Mouse (Mus musculus): ENCODE measurements around the gene Tmem119.
A peak's percentile ranks its signal among the peaks of the same experiment; 100 is the strongest.
"Not testable (repeated sequence)": the region's sequence is repeated elsewhere in the genome, so short reads cannot be mapped to it uniquely, and the experiment has no call there.

Gene Tmem119

DNA sequence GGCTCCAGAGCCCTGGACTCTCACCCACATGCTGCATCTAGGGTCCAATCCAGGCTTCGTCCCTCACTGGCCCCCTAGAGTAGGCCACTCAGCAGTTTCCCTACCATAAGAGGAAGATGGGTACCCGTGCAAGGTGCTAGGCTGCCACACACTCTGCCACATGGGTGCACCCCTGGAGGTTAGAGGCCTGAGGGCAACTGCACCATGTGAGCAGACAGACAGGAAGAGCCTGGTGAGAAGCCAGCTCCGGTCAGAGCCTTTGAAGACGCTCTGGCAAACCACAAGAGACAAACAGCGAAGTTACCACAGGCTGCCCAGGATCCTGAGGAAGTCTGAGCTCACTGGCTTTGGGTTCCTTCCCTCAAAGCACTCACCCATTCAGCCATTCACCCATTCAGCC, 13.3 kb downstream of the Tmem119 start:
- no peak for DNase-seq

DNA sequence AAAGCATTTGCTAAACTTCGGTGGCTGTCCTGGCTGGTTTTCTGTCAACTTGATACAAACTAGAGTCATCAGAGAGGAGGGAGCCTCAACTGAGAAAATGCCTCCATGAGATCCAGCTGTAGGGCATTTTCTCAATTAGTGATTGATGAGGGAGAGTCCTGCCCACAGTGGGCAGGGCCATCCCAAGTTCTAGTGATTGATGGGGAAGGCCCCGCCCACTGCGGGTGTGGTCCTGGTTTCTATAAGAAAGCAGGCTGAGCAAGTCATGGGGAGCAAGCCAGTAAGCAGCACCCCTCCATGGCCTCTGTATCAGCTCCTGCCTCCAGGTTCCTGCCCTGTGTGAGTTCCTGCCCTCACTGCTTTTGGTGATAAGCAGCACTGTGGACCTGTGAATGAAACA, 16.2 kb downstream of the Tmem119 start:
- DNase-seq, result not testable (repeated sequence)

DNA sequence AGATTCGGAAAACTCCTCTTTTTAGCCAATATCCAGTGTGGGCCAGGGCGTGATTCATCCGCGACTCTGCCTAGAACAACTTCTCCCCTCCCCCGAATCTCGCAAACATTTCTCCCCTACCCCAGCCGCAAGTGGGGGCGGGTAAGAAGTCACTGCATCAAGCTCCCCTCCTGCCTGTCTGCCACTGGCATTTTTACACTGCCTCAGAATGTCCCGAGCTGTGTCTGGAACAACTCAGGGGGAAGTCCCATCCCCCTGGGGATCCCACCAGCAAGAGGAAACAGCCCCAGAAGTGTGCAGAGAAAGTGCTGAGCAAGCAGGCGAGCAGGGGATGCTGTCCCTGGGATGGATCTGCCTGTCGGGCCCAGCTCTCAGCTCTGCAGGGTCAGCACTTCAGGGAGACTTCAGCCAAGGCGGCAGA, 16.7 kb downstream of the Tmem119 start:
- DNase-seq, result peak; percentile 27

DNA sequence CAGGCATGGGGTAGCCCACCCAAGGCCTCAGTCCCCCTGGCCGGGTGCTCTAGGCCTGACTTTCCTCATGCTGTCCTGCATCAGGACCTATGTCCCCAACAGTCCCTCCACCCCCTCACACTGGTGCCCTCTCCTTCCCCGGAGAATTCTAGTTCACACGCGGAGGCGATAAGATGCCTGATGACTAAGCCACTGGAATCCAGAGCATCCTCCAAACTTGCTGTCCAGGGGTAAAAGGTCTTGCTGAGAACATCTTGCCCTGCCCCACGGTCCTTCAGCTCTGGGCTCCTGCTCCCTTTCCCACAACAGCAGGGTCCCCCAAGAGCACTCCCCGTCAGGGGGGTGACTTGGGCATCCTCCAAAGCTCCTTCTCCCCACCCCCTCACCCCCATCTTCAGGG, 17.7 kb downstream of the Tmem119 start:
- no peak for DNase-seq

- no peak for DNase-seq
Observed at GRCm38 (mm10) chr5:113781875-113782274, 18.4 kb downstream of the Tmem119 start.

DNA sequence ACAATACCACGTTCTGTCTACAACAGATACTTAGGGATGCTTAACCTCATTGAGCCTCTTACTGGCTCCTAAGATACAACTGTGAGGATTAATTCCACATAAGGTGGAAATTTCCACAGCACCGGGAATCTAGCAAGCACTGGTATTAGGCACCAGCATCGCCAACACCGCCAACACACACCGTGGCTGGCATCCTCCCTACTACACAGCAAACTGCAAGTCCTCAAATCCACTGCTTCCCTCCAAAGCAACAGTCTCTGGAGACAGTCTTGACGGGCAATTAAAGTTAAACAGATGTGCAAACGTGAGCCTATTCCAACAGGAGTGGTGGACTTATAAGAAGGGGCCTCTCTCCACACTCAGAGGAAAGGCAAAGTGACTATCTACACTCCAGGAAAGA, 19.1 kb downstream of the Tmem119 start:
- DNase-seq, result no peak

DNA sequence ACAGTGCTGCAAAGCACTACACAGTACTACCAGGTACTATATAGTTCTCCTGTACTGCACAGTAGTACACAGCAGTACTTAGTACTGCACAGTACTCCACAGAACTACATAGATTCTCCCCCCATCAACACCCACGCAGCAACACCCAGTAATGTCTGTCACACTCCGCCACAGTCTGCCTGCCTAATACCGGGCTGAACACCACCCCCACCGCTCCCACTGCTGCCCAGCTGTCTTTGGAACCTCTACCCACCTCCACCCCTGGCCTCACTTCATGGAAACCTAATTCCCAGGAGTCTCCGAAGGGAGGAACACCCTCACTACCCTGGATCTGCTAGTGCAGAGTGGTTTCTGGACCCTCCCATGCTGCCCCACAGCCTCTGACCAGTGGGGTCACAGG, 19.6 kb downstream of the Tmem119 start:
- DNase-seq, result no peak

GRCm38 (mm10) chr5:113780082-113780752, 20.1 kb downstream of the Tmem119 start:
- DNase-seq, result no peak

- no peak for DNase-seq
Observed at GRCm38 (mm10) chr5:113779569-113779968, 20.7 kb downstream of the Tmem119 start.

- DNase-seq, result not testable (repeated sequence)
Observed at GRCm38 (mm10) chr5:113777728-113778127, 22.6 kb downstream of the Tmem119 start.

GRCm38 (mm10) chr5:113776896-113777226, 23.5 kb downstream of the Tmem119 start:
- peak; percentile 49 for DNase-seq

DNA sequence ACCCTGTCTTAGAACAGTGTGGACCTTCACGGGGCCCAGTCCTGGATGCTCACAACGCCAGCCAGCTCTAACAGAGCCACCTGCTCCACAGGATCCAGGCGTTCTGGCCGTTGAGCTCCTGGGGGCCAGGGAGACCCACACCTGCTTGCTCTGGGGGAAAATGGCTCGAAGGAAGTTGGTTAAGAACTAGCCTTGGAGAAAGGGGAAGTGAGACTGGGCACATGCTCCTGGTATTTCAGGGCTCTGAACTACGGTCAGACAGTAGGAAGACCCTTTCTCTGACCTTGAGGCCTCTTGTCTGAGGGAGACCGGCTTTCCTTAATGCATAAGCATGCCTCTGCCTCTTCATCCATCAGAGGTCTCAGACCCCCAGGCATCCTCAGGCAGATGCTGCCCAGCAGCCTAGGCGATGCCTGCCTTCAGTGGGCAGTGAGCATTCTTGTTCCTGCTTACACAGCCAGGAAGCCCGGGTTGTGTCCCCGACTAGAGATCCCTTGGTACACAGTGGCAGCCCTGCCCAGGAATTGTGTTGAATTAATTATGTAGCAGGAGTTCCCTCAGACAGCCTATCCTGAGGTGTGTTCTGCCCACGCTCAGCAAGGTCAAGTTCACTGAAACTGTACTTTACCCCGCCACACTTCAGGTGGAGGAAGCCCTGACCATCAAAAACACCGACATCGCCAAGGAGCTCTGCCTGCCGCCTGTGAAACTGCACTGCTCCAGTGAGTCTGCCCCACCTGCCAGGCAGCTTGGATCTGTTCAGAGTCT, 24.0 kb downstream of the Tmem119 start:
- no peak for DNase-seq

- no peak for DNase-seq
Observed at GRCm38 (mm10) chr5:113775585-113775984, 24.7 kb downstream of the Tmem119 start.

DNA sequence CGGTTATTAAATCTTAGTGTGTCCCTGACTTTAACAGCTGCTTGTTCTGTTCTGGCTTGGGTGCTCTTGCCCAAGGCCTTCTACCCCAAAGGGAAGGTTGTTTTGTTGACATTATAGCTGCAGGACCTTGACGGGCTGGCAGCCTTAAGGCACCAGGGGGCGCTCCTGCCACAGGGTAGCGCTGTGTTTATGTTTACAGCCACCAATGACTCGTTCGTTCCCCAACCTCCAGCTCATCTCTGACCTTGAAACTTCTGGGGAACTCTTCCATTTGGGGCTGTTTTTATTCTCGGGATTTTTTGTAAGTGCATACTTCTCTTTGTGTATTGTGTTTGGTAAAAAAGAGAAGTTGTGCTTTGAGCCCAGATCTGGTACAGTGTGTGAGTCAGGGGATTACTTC, 26.7 kb downstream of the Tmem119 start:
- peak; percentile 93 for DNase-seq

DNA sequence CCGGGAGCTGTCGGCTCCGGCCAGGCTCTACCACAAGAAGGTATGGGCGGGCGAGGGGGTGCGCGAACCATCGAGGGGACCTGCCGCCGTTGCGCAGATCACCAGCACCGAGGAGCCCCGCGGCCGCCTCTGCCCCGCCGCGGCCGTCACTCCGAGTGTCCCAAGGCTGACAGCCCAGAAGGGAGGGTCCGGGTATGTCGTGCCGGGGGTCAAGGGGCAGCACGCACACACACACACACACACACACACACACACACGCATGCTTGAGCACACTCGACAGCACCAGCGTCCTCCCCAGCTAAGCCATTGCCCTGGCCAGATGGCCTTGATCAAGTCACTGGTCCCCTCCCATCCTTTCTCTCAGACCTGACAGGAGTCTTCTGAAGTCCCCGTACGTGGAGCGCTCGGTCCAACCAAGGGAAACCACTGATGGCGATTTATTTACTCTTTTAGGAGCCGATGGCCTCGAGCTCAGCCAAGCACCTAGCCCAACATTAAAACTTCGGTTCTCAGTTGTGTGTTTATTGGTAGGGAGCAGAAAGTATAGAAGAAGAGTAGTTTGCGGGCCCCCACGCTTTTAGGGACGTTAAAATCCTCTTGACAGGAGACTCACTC, 27.3 kb downstream of the Tmem119 start:
- DNase-seq, result peak; percentile 8

DNA sequence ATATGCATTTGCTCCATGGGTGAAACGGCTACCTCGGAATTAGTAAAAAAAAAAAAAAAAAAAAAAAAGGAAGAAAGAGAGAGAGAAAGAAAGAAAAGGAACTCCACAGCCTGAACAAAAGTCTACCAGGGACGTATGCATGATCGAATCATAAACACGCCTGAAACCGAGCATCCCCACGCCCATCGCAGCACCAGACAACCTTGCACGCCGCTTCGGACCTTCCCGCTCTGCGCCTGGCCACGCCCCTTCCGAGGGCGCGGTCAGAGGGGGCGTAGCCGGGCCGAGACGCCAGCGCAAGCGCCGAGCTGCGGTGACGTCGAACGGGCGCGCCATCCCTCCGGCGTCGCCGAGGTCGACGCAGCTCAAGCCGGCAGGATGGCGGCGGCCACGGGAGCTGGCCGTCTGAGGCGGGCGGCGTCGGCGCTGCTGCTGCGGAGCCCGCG, 27.8 kb downstream of the Tmem119 start, which contains the start of the genes Sart3 and Iscu:
Gene Sart3 (minus strand): TSS at position 61 of the 446 bp plus-strand sequence.
Gene Iscu (plus strand): TSS at position 299 of the 446 bp plus-strand sequence.
- DNase-seq, result peak; percentile 93

DNA sequence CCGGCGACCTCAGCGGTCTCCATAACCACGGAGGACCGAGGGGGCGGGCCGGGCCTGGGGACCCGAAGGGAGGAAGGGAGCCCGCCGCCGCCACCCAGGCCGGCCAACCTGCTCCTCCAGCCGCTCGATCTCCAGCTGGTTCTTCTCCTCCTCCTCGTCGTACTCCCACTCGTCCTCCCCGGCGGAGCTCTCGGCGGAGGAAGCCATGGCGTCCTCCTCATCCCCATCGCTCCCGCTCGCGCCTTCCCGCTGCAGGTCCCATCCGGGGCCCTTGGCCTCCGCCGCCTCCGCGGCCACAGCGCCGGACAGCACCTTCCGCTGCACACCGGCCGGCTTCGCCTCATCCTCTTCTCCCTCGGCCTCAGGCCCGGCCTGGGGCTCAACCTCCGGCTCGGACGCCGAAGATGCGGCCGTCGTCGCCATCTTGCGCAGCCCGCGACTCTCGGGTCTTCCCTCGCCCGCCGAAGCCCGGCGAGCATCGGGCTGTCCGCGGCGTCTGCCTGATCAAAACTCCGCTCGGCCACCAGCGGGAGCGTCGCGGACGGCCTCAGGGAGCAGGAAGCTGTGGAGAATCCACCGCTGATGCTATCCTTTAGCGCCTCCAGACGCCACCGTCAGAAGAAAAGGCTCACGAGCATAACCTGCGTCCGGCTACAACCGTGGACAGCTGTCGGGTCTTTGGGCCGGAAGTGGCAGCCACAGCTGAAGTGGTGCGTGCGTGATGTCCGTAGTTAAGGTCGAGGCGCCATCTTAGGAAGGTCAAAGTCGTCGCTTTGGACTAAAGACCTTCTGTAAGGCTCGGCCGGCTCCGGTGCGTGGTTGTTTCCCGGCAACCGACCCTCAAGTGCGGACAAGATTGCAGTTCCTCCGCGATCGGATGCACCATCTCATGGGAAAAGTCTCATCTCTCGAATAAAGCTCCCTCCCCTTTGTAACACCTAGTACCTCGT, 28.8 kb downstream of the Tmem119 start:
- peak; percentile 94 for DNase-seq

GRCm38 (mm10) chr5:113768806-113769205, 31.5 kb downstream of the Tmem119 start:
- no peak for DNase-seq

GRCm38 (mm10) chr5:113765641-113766526, 34.4 kb downstream of the Tmem119 start:
- no peak for DNase-seq

- no peak for DNase-seq
Observed at GRCm38 (mm10) chr5:113764426-113764825, 35.9 kb downstream of the Tmem119 start.

GRCm38 (mm10) chr5:113761585-113761984, 38.7 kb downstream of the Tmem119 start:
- DNase-seq, result no peak
